Mouse (Mus musculus) forelimb bud, embryonic 11.5 days (tissue): ENCODE measurements at regions not wholly inside any gene's neighbourhood (a gene's known extent, or its start where the extent isn't known, plus 50 kb on each side); places are given as distances from the start of the nearest gene placed in this dataset.

Experiments used
- DNase-seq: peaks from one replicate; pipeline ENCODE4 v3.0.0-alpha.2; 2012; ENCODE audit warnings: low read depth, low spot score

DNA sequence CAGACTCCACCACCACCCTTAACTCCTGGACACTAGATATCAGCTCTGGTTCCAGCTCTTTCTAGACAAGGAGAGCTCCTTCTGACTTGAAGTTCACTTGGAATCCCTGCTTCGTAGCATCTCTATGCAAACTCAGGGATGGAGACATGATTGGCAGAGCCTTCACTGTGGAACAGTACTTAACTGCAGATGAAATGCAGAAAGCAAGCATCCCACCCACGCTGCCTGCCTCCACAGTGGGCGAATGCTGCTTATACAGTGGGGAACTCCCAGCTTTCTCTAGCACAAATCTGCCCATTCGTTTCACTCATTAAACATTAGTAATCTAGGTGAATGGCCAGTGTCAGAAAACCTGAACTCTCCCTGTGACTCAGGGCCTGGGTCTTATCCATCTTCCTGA lies 92.0 kb upstream of the Coch start:
- no peak for DNase-seq

DNA sequence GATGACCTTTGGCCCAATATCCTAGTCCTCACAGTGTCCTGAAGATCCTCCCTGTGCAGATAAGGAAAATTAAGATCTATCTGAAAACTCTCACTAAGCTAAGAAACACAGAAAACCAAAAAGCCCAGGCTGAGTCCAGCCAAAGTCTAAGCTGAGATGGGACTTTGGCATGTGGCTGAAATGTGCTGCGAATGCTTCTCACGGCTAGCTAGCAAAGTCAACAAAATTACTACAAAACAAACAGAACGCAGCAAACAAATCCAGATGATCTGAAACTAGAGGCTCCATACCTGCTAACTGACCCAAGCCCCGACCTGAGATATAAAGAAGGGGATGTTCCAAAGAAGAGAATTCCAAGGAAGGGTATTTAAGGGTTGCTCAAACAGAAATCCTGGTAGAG lies 90.4 kb upstream of the Coch start:
- DNase-seq, result no peak

DNA sequence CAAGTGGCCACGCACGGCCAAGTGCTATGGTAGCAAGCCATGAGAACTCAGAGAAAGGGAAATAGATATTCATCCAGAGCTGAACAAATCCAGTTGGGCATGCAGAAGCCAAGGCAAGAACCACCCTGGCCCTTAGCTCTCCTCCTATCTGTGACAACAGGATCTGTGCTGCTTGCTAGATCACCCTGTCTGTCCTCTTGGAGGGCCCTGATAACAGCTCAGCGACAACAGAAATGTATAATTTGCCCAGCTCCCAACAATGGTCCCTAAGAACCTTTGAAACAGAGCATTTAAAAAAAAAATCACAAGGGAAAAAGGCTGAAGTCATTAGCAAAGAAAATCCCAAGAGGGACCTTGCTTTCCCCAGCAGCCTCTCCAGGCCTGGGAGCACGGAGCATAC lies 89.4 kb upstream of the Coch start:
- DNase-seq, result no peak

DNA sequence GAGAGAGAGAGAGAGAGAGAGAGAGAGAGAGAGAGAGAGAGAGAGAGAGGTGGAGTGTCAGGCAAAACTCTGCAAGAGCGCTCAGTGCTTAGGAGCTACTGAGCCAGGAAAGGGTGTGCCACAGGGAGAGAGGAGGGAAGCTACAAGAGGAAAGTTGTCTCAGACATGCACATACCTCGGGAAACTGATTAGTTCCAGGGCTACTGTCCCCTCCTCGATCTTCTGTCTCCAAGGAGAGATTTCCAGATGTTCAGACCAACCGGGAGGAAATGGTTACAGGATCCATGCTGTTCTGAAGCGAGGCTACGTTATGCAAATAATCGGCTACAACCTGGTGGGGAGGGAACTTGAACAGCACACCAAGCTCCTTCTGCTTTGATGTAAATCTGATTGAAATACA lies 88.6 kb upstream of the Coch start:
- peak; percentile 33 for DNase-seq

DNA sequence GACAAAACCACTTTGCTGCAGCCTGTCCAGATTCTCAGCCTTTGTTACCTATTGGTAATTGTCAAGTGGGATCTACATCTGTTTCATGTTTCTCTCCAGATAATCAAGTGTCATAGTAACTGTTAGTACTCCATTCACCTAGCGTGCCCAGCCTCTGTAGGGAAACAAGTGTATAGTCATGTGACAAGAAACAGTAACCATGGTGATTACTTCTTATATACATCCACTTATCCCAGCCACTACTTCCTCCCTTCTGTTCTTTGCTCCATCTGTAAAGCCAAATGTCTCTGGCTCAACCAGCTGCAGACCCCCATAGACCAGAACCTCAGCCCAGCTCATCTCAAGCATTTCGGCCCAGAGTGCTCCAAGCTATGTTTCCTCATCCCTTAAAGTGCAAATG lies 83.1 kb upstream of the Coch start:
- no peak for DNase-seq

DNA sequence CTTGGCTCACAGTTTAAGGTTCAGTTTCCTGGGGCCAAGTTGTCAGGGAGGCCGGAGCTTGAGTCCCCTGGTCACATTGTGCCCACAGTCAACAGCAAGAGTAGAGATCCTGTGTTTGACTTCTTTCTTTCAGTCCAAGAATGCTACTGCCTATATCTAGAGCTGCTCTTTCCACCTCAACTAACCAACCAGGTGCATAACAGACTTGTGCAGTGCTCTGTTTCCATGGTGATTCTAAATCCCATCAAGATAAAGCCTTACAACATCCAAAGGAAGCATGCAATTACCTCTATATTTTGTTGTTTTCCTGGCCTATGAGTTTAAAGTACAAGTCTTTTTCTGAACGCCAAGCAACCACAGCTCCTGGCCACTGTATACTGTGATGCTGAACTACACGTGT lies 76.4 kb upstream of the Coch start:
- DNase-seq, result no peak

DNA sequence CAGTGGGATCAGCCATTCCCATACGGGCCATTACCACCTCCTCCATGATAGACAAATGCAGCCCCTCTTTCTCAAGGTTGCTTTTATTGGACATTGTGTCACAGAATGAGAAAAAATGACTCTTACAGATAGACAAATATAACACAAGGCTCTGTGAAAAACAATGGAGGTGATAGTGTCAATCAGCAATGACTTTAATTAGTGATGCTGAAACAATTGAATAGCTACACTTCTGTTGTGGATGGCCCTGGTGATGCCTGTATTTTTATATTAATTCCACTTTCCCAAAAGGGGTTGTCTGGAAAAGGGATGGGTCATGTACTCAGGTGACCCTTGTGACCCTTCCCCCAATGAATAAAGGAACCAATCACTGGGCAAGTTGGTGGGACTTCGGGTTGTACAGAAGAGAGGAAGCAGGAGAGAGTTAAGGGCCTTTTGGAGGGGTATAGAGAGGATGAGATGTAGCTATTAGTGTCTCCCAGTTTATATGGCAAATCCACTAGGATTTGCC lies 71.5 kb upstream of the Coch start:
- no peak for DNase-seq

DNA sequence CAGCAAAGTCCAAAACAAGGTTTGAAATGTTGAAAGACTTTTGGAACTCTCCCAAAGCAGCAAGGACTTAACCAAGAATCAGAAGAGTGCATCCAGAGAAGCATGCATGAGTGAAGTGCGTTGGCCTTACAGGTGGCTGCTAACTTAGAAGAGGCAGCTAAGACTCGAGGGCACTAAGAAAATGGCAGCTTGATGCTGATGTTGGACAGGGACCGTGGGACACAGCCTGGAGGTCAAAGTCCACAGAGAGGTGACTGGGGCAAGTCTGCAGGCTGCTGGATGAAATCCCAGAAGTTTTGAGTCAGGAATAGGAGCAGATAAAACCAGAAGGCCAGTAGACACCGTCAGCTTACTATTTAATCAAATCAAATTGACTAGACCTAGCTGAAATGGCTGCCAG lies 69.3 kb upstream of the Coch start:
- DNase-seq, result no peak

DNA sequence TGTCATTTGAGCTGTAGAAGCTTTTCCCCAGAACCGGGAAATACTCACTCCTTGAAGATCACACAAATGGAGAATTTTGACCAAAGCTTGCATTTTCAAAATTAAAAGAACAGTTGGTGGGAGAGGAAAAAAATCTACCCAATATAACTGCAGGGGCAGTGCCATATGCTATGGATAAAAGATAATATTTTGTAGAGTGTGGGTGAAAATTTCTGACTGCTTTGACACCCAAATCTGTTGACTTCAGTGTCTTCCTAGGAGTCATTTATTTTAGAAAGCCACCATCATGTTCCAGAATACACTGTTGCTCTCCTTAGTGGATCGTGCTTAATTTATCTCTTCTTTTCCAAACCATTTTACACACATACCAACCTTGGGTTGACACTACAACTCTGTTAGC lies 65.3 kb upstream of the Coch start:
- no peak for DNase-seq

DNA sequence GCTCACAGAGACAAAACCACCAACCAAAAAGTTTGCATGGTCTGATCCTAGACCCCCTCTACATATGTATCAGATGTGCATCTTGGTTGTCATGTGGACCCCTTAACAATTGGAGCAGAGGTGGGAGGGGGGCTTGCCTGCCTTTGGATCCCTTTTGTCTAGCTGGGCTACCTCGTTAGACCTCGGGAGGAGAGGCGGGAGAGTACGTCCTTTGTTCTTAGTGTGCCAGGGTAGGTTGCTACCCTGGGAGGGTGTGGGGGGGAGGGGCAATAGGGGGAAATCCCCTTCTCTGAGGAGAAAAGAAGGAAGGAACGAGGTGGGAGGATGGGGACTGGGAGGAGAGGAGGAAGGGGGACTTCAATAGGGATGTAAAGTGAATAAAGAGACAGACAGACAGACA lies 58.5 kb upstream of the Coch start:
- no peak for DNase-seq

DNA sequence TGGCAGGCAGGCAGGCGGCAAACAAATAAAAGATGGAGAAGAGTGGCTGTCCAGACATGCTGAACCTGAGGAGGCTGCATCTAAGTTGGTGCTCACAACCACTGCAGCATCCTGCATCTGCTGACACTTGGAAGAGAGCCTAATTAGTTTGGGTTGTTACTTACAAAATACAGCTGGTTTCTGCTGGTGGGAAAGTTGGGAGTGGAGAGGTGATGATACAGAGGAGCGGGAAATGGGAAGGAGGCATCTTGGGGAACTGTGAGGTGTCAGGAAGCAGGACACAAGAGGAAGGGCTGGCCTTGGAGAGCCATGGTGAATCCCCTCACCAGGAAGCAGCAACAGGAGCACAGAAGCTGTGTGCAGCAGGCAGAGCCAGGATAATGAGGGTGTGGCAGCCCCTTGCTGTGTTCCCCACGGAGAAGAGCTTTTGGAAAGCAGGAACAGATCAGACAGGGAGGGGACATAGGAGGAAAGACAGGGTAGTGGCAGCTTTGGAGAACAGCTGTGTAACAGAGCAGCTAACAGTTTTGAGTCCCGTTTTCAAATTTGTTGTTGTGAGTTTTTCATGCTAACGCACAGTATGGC lies 58.0 kb upstream of the Coch start:
- no peak for DNase-seq
